ENCODE assay signal across 12 mouse cellular contexts in the genomic region with DNA sequence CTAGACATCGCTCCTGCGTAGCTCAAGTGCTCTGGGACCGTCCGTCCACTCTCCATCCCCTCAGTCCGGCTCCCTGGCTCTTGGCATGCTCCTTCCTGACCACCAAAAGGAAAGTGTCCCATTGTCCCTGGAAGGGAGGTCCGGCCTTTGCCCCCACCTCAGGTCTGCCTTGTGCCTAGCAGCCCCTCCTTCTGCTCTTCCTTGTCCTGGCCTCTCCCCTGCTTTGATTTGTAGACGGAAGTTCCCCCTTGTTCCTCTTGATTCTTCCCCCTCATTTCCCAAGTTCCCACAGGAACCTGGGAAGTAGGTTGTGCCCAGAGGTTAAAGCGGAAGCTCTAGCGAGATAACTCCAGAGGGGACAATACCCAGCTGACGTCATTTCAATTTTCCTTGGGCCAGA.
DNase-seq lines count a peak whose midpoint lies in the region; ATAC-seq and TF ChIP-seq lines count a peak whose summit lies in the region.
"Had no signal": no experiment of that assay in that cellular context is flagged by ENCODE, and none has a peak within 500 bp of the region (broad histone marks: within the 10 kb centered on the region; RNA-seq: fewer than 3 reads in every experiment).

No protein-coding gene starts in this region.

- H3K36me3 ChIP-seq in kidney, adult 2 months (ENCODE audit: control insufficient read depth, insufficient read depth, low read length) = no peaks in the 10 kb centered on the region; the same call in 1 of the 2 replicates
- peaks cover 37% of the 10 kb centered on the region for H3K36me3 ChIP-seq in kidney, embryonic 16.5 days (ENCODE audit: insufficient read depth, low read length)
- H3K36me3 ChIP-seq in heart, embryonic 13.5 days = peaks cover 39% of the 10 kb centered on the region

- H3K4me1 ChIP-seq in kidney, adult 2 months (ENCODE audit: control insufficient read depth, insufficient read depth, low read length) = peaks cover 23% of the 10 kb centered on the region; the same call in 1 of the 2 replicates
- peaks cover 12% of the 10 kb centered on the region for H3K4me1 ChIP-seq in kidney, embryonic 16.5 days (ENCODE audit: insufficient read depth, low read length)
- H3K4me1 ChIP-seq in heart, embryonic 13.5 days = peaks cover 7% of the 10 kb centered on the region; the same call in 1 of the 2 replicates

- no peak for TF ChIP-seq POLR2A in kidney, adult 2 months (IDR thresholded peaks at IDR 0.05; ENCODE audit: low read depth, low read length)

- H3K27me3 ChIP-seq in kidney, adult 2 months (replicated peaks; ENCODE audit: control insufficient read depth, insufficient read depth, low read length) = no peaks in the 10 kb centered on the region
- H3K27me3 ChIP-seq in kidney, embryonic 16.5 days (ENCODE audit: insufficient read depth, low read length) = no peaks in the 10 kb centered on the region
- H3K27me3 ChIP-seq in heart, embryonic 13.5 days (replicated peaks) = no peaks in the 10 kb centered on the region
- H3K27me3 ChIP-seq: megakaryocyte, embryonic 14.5 days had no signal

- H3K27ac ChIP-seq in kidney, adult 2 months (ENCODE audit: insufficient read depth, low read depth, low read length) = peak overlapping the region; percentile 3; the same call in 1 of the 2 replicates
- no peak overlapping the region for H3K27ac ChIP-seq in kidney, embryonic 16.5 days (ENCODE audit: low read length)
- peak overlapping the region; percentile 51 for H3K27ac ChIP-seq in heart, embryonic 13.5 days (replicated peaks)

- no peak for TF ChIP-seq CTCF in kidney, adult 2 months (conservative IDR thresholded peaks at IDR 0.05; ENCODE audit: insufficient read depth, insufficient read length, low read depth, low read length)

- H3K9ac ChIP-seq in kidney, embryonic 16.5 days (replicated peaks; ENCODE audit: low read length) = no peak overlapping the region
- H3K9ac ChIP-seq in heart, embryonic 13.5 days = no peak overlapping the region

- no peak for ATAC-seq in kidney, embryonic 16.5 days (ENCODE audit: low FRiP score, low TSS enrichment)
- no peak for ATAC-seq in heart, embryonic 13.5 days (ENCODE audit: extremely low read depth, insufficient number of reproducible peaks, low FRiP score, low TSS enrichment)
- ATAC-seq in inflammation-experienced regulatory T-cells, adult 6 months = no peak

- 74% methylated on average over 10 of the region's 10 CpGs for WGBS in kidney, adult 2 months
- WGBS in kidney, embryonic 16.5 days = 81% methylated on average over 10 of the region's 10 CpGs
- 61% methylated on average over 10 of the region's 10 CpGs for WGBS in heart, embryonic 13.5 days

- no peak overlapping the region for H3K4me2 ChIP-seq in kidney, embryonic 16.5 days (replicated peaks; ENCODE audit: low read depth, low read length)
- H3K4me2 ChIP-seq in heart, embryonic 13.5 days = no peak overlapping the region

- no peak overlapping the region for H3K4me3 ChIP-seq in kidney, adult 2 months (ENCODE audit: insufficient read depth, low read depth, low read length)
- H3K4me3 ChIP-seq in kidney, embryonic 16.5 days (ENCODE audit: low read length) = no peak overlapping the region
- no peak overlapping the region for H3K4me3 ChIP-seq in heart, embryonic 13.5 days
- H3K4me3 ChIP-seq: megakaryocyte, embryonic 14.5 days had no signal

- peak; percentile 57 for DNase-seq in adrenal gland, adult 2 months
- no peak for DNase-seq in adrenal gland, postnatal 4 days (ENCODE audit: low spot score in 2 of 2)
- DNase-seq in kidney, adult 2 months = peak; percentile 76
- peak; percentile 49 to 77 for DNase-seq in kidney, postnatal 36 days
- no peak for DNase-seq in ovary, postnatal 14 days (ENCODE audit: low spot score)
- DNase-seq: cerebellum, adult 9-10 months; layer of hippocampus, adult 9-11 months; thymus, postnatal 14 days had no signal

- H3K9me3 ChIP-seq in kidney, embryonic 16.5 days (ENCODE audit: low read length) = no peaks in the 10 kb centered on the region
- no peaks in the 10 kb centered on the region for H3K9me3 ChIP-seq in heart, embryonic 13.5 days
- H3K9me3 ChIP-seq: megakaryocyte, embryonic 14.5 days had no signal

Comparison
In these comparisons a context has a peak if more than half of its experiments do, and no peak if none do; other contexts are left out.
1. DNase-seq: peak in adrenal gland, adult 2 months (single experiment), kidney, adult 2 months (single experiment) and kidney, postnatal 36 days (2 of 2); none in adrenal gland, postnatal 4 days (0 of 2) and ovary, postnatal 14 days (single experiment).